Mouse (Mus musculus): ENCODE results near the gene Rhox3g. TPM values are rescaled to one million over a fixed set of nuclear protein-coding genes. Genes with fewer than 3 reads are reported as not detected.

The Rhox3g gene
- polyA plus RNA-seq, 1 experiment from 2014 or later, result not detected

Other genes with a start within 250 kb of the Rhox3g start
- gene Rhox3a2, start 248.6 kb downstream of the Rhox3g start, polyA plus RNA-seq (2014; fragmentation: Nextera tagmentation; extraction: Ambion mirVana), result not detected in 2 replicates
- not detected in 2 replicates for gene Rhox4a2, start 237.8 kb downstream of the Rhox3g start, polyA plus RNA-seq (2014; fragmentation: Nextera tagmentation; extraction: Ambion mirVana)
- gene Rhox2b, start 216.5 kb downstream of the Rhox3g start, polyA plus RNA-seq (2014; fragmentation: Nextera tagmentation; extraction: Ambion mirVana), result not detected in 2 replicates
- not detected in 2 replicates for gene Rhox4b, start 196.1 kb downstream of the Rhox3g start, polyA plus RNA-seq (2014; fragmentation: Nextera tagmentation; extraction: Ambion mirVana)
- gene Rhox2c, start 174.9 kb downstream of the Rhox3g start, polyA plus RNA-seq (2014; fragmentation: Nextera tagmentation; extraction: Ambion mirVana), result not detected in 2 replicates
- gene Rhox3c, start 170.0 kb downstream of the Rhox3g start, polyA plus RNA-seq (2014; fragmentation: Nextera tagmentation; extraction: Ambion mirVana), result not detected in 2 replicates
- gene Rhox4c, start 148.3 kb downstream of the Rhox3g start, polyA plus RNA-seq (2014; fragmentation: Nextera tagmentation; extraction: Ambion mirVana), result not detected in 2 replicates
- not detected in 2 replicates for gene Rhox2d, start 135.2 kb downstream of the Rhox3g start, polyA plus RNA-seq (2014; fragmentation: Nextera tagmentation; extraction: Ambion mirVana)
- gene Rhox4d, start 114.3 kb downstream of the Rhox3g start, polyA plus RNA-seq (2014; fragmentation: Nextera tagmentation; extraction: Ambion mirVana), result not detected in 2 replicates
- gene Rhox2e, start 98.2 kb downstream of the Rhox3g start, polyA plus RNA-seq (2014; fragmentation: Nextera tagmentation; extraction: Ambion mirVana), result not detected in 2 replicates
- gene Rhox3e, start 86.6 kb downstream of the Rhox3g start, polyA plus RNA-seq (2014; fragmentation: Nextera tagmentation; extraction: Ambion mirVana), result not detected in 2 replicates
- not detected in 2 replicates for gene Rhox4e, start 71.2 kb downstream of the Rhox3g start, polyA plus RNA-seq (2014; fragmentation: Nextera tagmentation; extraction: Ambion mirVana)
- not detected in 2 replicates for gene Rhox2f, start 57.2 kb downstream of the Rhox3g start, polyA plus RNA-seq (2014; fragmentation: Nextera tagmentation; extraction: Ambion mirVana)
- gene Rhox3f, start 47.6 kb downstream of the Rhox3g start, polyA plus RNA-seq (2014; fragmentation: Nextera tagmentation; extraction: Ambion mirVana), result not detected in 2 replicates
- gene Rhox4f, start 20.9 kb downstream of the Rhox3g start, polyA plus RNA-seq (2014; fragmentation: Nextera tagmentation; extraction: Ambion mirVana), result not detected in 2 replicates
- not detected in 2 replicates for gene Rhox2g, start 14.9 kb upstream of the Rhox3g start, polyA plus RNA-seq (2014; fragmentation: Nextera tagmentation; extraction: Ambion mirVana)
- not detected in 2 replicates for gene Rhox4g, start 22.7 kb upstream of the Rhox3g start, polyA plus RNA-seq (2014; fragmentation: Nextera tagmentation; extraction: Ambion mirVana)
- not detected in 2 replicates for gene Rhox3h, start 40.2 kb upstream of the Rhox3g start, polyA plus RNA-seq (2014; fragmentation: Nextera tagmentation; extraction: Ambion mirVana)
- not detected in 2 replicates for gene Rhox2h, start 44.7 kb upstream of the Rhox3g start, polyA plus RNA-seq (2014; fragmentation: Nextera tagmentation; extraction: Ambion mirVana)
- 11.8 and 12.1 TPM in 2 replicates for gene Rhox5, start 176.2 kb upstream of the Rhox3g start, polyA plus RNA-seq (2014; fragmentation: Nextera tagmentation; extraction: Ambion mirVana)
- not detected in 2 replicates for gene Rhox6, start 198.3 kb upstream of the Rhox3g start, polyA plus RNA-seq (2014; fragmentation: Nextera tagmentation; extraction: Ambion mirVana)
- gene Rhox7a, start 203.1 kb upstream of the Rhox3g start, polyA plus RNA-seq (2014; fragmentation: Nextera tagmentation; extraction: Ambion mirVana), result not detected in 2 replicates

All from heart, embryonic 14.5 days (tissue).